22 mouse cellular contexts compared by ENCODE assay signal in genomic region chr16:91905987-91906386, GRCm38 (mm10).
A peak's percentile ranks its signal among the peaks of the same experiment; 100 is the strongest.
DNase-seq lines count a peak whose midpoint lies in the region; ATAC-seq and TF ChIP-seq lines count a peak whose summit lies in the region.
"Had no signal": no experiment of that assay in that cellular context is flagged by ENCODE, and none has a peak within 500 bp of the region (broad histone marks: within the 10 kb centered on the region; RNA-seq: fewer than 3 reads in every experiment).

No protein-coding gene starts in this region.

- no peak for DNase-seq in forebrain, embryonic 14.5 days (ENCODE audit: low spot score)
- no peak for DNase-seq in forebrain, embryonic 10.5 days (ENCODE audit: extremely low spot score, low spot score)
- DNase-seq in left cerebral cortex, postnatal 14 days (ENCODE audit: low spot score in 2 of 2): peak; percentile 55 to 80
- no peak for DNase-seq in left cerebral cortex, adult 8-10 months (ENCODE audit: low spot score in 2 of 2)
- DNase-seq in heart, postnatal 25 days (ENCODE audit: low spot score): no peak
- no peak for DNase-seq in layer of hippocampus, adult 2 months (ENCODE audit: low spot score in 2 of 2)
- DNase-seq: adrenal gland, adult 2 months; adrenal gland, postnatal 36 days; cerebellum, adult 11 months; cerebellum, adult 8-10 months; cerebellum, postnatal 14 days; embryo, embryonic 11 days; gastrocnemius, postnatal 10 days; heart, adult 18-20 months; heart, postnatal 36 days had no signal

- no peak overlapping the region for H3K4me2 ChIP-seq in forebrain, embryonic 14.5 days (ENCODE audit: low read length)
- H3K4me2 ChIP-seq in forebrain, embryonic 16.5 days (ENCODE audit: low read length): no peak overlapping the region
- H3K4me2 ChIP-seq: embryonic facial prominence, embryonic 15.5 days; hindbrain, embryonic 15.5 days had no signal

- no peaks in the 10 kb centered on the region for H3K27me3 ChIP-seq in forebrain, embryonic 14.5 days (replicated peaks; ENCODE audit: control insufficient read depth, insufficient read depth, low read length)
- no peaks in the 10 kb centered on the region for H3K27me3 ChIP-seq in forebrain, embryonic 10.5 days (ENCODE audit: poor library complexity, severe bottlenecking)
- peaks cover 10% of the 10 kb centered on the region for H3K27me3 ChIP-seq in E14TG2a.4 (ENCODE audit: insufficient read depth, low read length)
- H3K27me3 ChIP-seq in forebrain, embryonic 16.5 days (replicated peaks; ENCODE audit: control insufficient read depth, insufficient read depth, low read length): no peaks in the 10 kb centered on the region
- H3K27me3 ChIP-seq: embryonic facial prominence, embryonic 15.5 days; hindbrain, embryonic 15.5 days had no signal

- H3K9me3 ChIP-seq in forebrain, embryonic 14.5 days (replicated peaks; ENCODE audit: control insufficient read depth, low read length): no peaks in the 10 kb centered on the region
- no peaks in the 10 kb centered on the region for H3K9me3 ChIP-seq in forebrain, embryonic 10.5 days
- peaks cover 5% of the 10 kb centered on the region; the same call in 1 of the 2 replicates for H3K9me3 ChIP-seq in E14TG2a.4 (ENCODE audit: low read length)
- H3K9me3 ChIP-seq in forebrain, embryonic 16.5 days (ENCODE audit: control insufficient read depth, low read length): no peaks in the 10 kb centered on the region
- H3K9me3 ChIP-seq: embryonic facial prominence, embryonic 15.5 days; hindbrain, embryonic 15.5 days had no signal

- no peak for ATAC-seq in forebrain, embryonic 14.5 days
- no peak; the same call in 1 of the 2 replicates for ATAC-seq in forebrain, embryonic 16.5 days
- ATAC-seq: intestine, embryonic 16.5 days had no signal

- TF ChIP-seq CTCF in E14TG2a.4 (conservative IDR thresholded peaks at IDR 0.05; ENCODE audit: low read length): no peak
- TF ChIP-seq CTCF in layer of hippocampus, adult 2 months (conservative IDR thresholded peaks at IDR 0.05): no peak

- peaks cover 4% of the 10 kb centered on the region; the same call in 1 of the 2 replicates for H3K36me3 ChIP-seq in forebrain, embryonic 14.5 days (ENCODE audit: control insufficient read depth, insufficient read depth, low read length)
- no peaks in the 10 kb centered on the region for H3K36me3 ChIP-seq in forebrain, embryonic 10.5 days (replicated peaks)
- no peaks in the 10 kb centered on the region for H3K36me3 ChIP-seq in E14TG2a.4 (ENCODE audit: insufficient read depth, low read length)
- H3K36me3 ChIP-seq in forebrain, embryonic 16.5 days (ENCODE audit: control insufficient read depth, insufficient read depth): peaks cover 7% of the 10 kb centered on the region
- H3K36me3 ChIP-seq: embryonic facial prominence, embryonic 15.5 days had no signal

- 82% methylated on average over 10 of the region's 10 CpGs for WGBS in forebrain, embryonic 14.5 days
- WGBS in forebrain, embryonic 10.5 days: 92% methylated on average over 10 of the region's 10 CpGs
- WGBS in forebrain, embryonic 16.5 days: 65% methylated on average over 10 of the region's 10 CpGs

- intact Hi-C loops in left cerebral cortex, postnatal 14 days (cut with DNase I): no loop called here
- intact Hi-C loops in heart, postnatal 25 days (cut with DNase I): no loop called here

- no peak overlapping the region for H3K9ac ChIP-seq in forebrain, embryonic 14.5 days (ENCODE audit: low read length)
- H3K9ac ChIP-seq in forebrain, embryonic 16.5 days (replicated peaks; ENCODE audit: low read depth, low read length): no peak overlapping the region
- H3K9ac ChIP-seq: embryonic facial prominence, embryonic 15.5 days; hindbrain, embryonic 15.5 days had no signal

- H3K27ac ChIP-seq in forebrain, embryonic 14.5 days (ENCODE audit: low read depth, low read length): peak overlapping the region; percentile 68
- H3K27ac ChIP-seq in forebrain, embryonic 10.5 days: no peak overlapping the region
- H3K27ac ChIP-seq in forebrain, embryonic 16.5 days (ENCODE audit: low read length): peak overlapping the region; percentile 91
- H3K27ac ChIP-seq in layer of hippocampus, adult 2 months: no peak overlapping the region
- H3K27ac ChIP-seq: embryonic facial prominence, embryonic 15.5 days; heart, embryonic 10.5 days; hindbrain, embryonic 15.5 days had no signal

- H3K4me1 ChIP-seq in forebrain, embryonic 14.5 days (ENCODE audit: control insufficient read depth, insufficient read depth, low read length): no peaks in the 10 kb centered on the region
- no peaks in the 10 kb centered on the region for H3K4me1 ChIP-seq in forebrain, embryonic 10.5 days
- H3K4me1 ChIP-seq in E14TG2a.4 (replicated peaks; ENCODE audit: low read depth, low read length): peaks cover 49% of the 10 kb centered on the region
- H3K4me1 ChIP-seq in forebrain, embryonic 16.5 days (replicated peaks; ENCODE audit: control insufficient read depth, insufficient read depth, low read length): peaks cover 14% of the 10 kb centered on the region
- H3K4me1 ChIP-seq: heart, embryonic 10.5 days; hindbrain, embryonic 15.5 days had no signal

- no peak overlapping the region for H3K4me3 ChIP-seq in forebrain, embryonic 14.5 days (ENCODE audit: low read depth, low read length)
- H3K4me3 ChIP-seq in forebrain, embryonic 10.5 days: no peak overlapping the region
- H3K4me3 ChIP-seq in E14TG2a.4 (replicated peaks; ENCODE audit: low read length): peak overlapping the region; percentile 55
- H3K4me3 ChIP-seq in forebrain, embryonic 16.5 days (replicated peaks; ENCODE audit: low read length): no peak overlapping the region
- no peak overlapping the region for H3K4me3 ChIP-seq in layer of hippocampus, adult 2 months
- H3K4me3 ChIP-seq: embryonic facial prominence, embryonic 15.5 days; erythroblast, embryonic 14.5 days; heart, embryonic 10.5 days; hindbrain, embryonic 15.5 days had no signal

Comparison
In these comparisons a context has a peak if more than half of its experiments do, and no peak if none do; other contexts are left out.
1. DNase-seq: peak in left cerebral cortex, postnatal 14 days (2 of 2); none in forebrain, embryonic 14.5 days (single experiment), forebrain, embryonic 10.5 days (single experiment), left cerebral cortex, adult 8-10 months (0 of 2), heart, postnatal 25 days (single experiment) and layer of hippocampus, adult 2 months (0 of 2).
2. H3K27ac ChIP-seq: peak in forebrain, embryonic 14.5 days (single experiment) and forebrain, embryonic 16.5 days (single experiment); none in forebrain, embryonic 10.5 days (single experiment) and layer of hippocampus, adult 2 months (single experiment).